Mouse (Mus musculus): ENCODE results near the gene Mcrs1. TPM values are rescaled to one million over a fixed set of nuclear protein-coding genes. Genes with fewer than 3 reads are reported as not detected.

The Mcrs1 gene
- polyA plus RNA-seq, 1 experiment from 2014 or later: 220 TPM

GRCm38 (mm10) chr15:99278271-99278670 lies 26.5 kb upstream of the Mcrs1 start:
- no peak overlapping the region for H3K9ac ChIP-seq (replicated peaks; ENCODE audit: low read depth, low read length)
- H3K36me3 ChIP-seq (ENCODE audit: control insufficient read depth, insufficient read depth): no peaks in the 10 kb centered on the region
- H3K4me2 ChIP-seq (ENCODE audit: low read length): no peak overlapping the region
- no peaks in the 10 kb centered on the region for H3K27me3 ChIP-seq (replicated peaks; ENCODE audit: control insufficient read depth, insufficient read depth, low read length)
- no peaks in the 10 kb centered on the region for H3K9me3 ChIP-seq (ENCODE audit: control insufficient read depth, low read length)
- H3K27ac ChIP-seq (ENCODE audit: low read length): no peak overlapping the region
- ATAC-seq: no peak
- WGBS: 79% methylated on average over 7 of the region's 7 CpGs
- H3K4me3 ChIP-seq (replicated peaks; ENCODE audit: low read length): no peak overlapping the region
- H3K4me1 ChIP-seq (replicated peaks; ENCODE audit: control insufficient read depth, insufficient read depth, low read length): no peaks in the 10 kb centered on the region

- Histone ChIP-seq H3K27me3 (replicated peaks; ENCODE audit: control insufficient read depth, insufficient read depth, low read length) (no peaks in the 10 kb centered on the region), H3K36me3 (ENCODE audit: control insufficient read depth, insufficient read depth) (no peaks in the 10 kb centered on the region), H3K9me3 (ENCODE audit: control insufficient read depth, low read length) (no peaks in the 10 kb centered on the region), H3K9ac (replicated peaks; ENCODE audit: low read depth, low read length) (no peak overlapping the region), H3K4me2 (ENCODE audit: low read length) (no peak overlapping the region), H3K4me3 (replicated peaks; ENCODE audit: low read length) (no peak overlapping the region), H3K4me1 (replicated peaks; ENCODE audit: control insufficient read depth, insufficient read depth, low read length) (no peaks in the 10 kb centered on the region; the same call in 1 of the 2 replicates), H3K27ac (ENCODE audit: low read length) (no peak overlapping the region)
- ATAC-seq: no peak
- 91% methylated on average over 8 of the region's 8 CpGs for WGBS
These were observed 24.3 kb upstream of the Mcrs1 start for GRCm38 (mm10) chr15:99276095-99276494.

- ATAC-seq: 0 out of 2 replicates have a peak, but pooled peaks have one; percentile 31
- H3K27me3 ChIP-seq (replicated peaks; ENCODE audit: control insufficient read depth, insufficient read depth, low read length): no peaks in the 10 kb centered on the region; the same call in 1 of the 2 replicates
- H3K27ac ChIP-seq (ENCODE audit: low read length): no peak overlapping the region
- no peaks in the 10 kb centered on the region for H3K36me3 ChIP-seq (ENCODE audit: control insufficient read depth, insufficient read depth)
- no peak overlapping the region for H3K9ac ChIP-seq (replicated peaks; ENCODE audit: low read depth, low read length)
- no peak overlapping the region for H3K4me3 ChIP-seq (replicated peaks; ENCODE audit: low read length)
- H3K4me1 ChIP-seq (replicated peaks; ENCODE audit: control insufficient read depth, insufficient read depth, low read length): no peaks in the 10 kb centered on the region
- WGBS: 14% methylated on average over 4 of the region's 4 CpGs
- no peaks in the 10 kb centered on the region for H3K9me3 ChIP-seq (ENCODE audit: control insufficient read depth, low read length)
- H3K4me2 ChIP-seq (ENCODE audit: low read length): no peak overlapping the region
These were observed 13.9 kb upstream of the Mcrs1 start for GRCm38 (mm10) chr15:99265679-99266078.

GRCm38 (mm10) chr15:99264363-99264762 lies 12.6 kb upstream of the Mcrs1 start:
- no peaks in the 10 kb centered on the region for H3K4me1 ChIP-seq (replicated peaks; ENCODE audit: control insufficient read depth, insufficient read depth, low read length)
- no peaks in the 10 kb centered on the region for H3K9me3 ChIP-seq (ENCODE audit: control insufficient read depth, low read length)
- no peaks in the 10 kb centered on the region; the same call in 1 of the 2 replicates for H3K27me3 ChIP-seq (replicated peaks; ENCODE audit: control insufficient read depth, insufficient read depth, low read length)
- no peaks in the 10 kb centered on the region for H3K36me3 ChIP-seq (ENCODE audit: control insufficient read depth, insufficient read depth)
- no peak overlapping the region for H3K4me2 ChIP-seq (ENCODE audit: low read length)
- H3K4me3 ChIP-seq (replicated peaks; ENCODE audit: low read length): no peak overlapping the region
- no peak overlapping the region for H3K9ac ChIP-seq (replicated peaks; ENCODE audit: low read depth, low read length)
- H3K27ac ChIP-seq (ENCODE audit: low read length): no peak overlapping the region
- no peak for ATAC-seq
- 69% methylated on average over 2 of the region's 2 CpGs for WGBS

GRCm38 (mm10) chr15:99262702-99263101 lies 10.9 kb upstream of the Mcrs1 start:
- H3K36me3 ChIP-seq (ENCODE audit: control insufficient read depth, insufficient read depth): no peaks in the 10 kb centered on the region
- no peak overlapping the region for H3K9ac ChIP-seq (replicated peaks; ENCODE audit: low read depth, low read length)
- no peaks in the 10 kb centered on the region for H3K4me1 ChIP-seq (replicated peaks; ENCODE audit: control insufficient read depth, insufficient read depth, low read length)
- no peak overlapping the region for H3K27ac ChIP-seq (ENCODE audit: low read length)
- H3K9me3 ChIP-seq (ENCODE audit: control insufficient read depth, low read length): no peaks in the 10 kb centered on the region
- no peak overlapping the region for H3K4me2 ChIP-seq (ENCODE audit: low read length)
- 24% methylated on average over 10 of the region's 10 CpGs for WGBS
- H3K4me3 ChIP-seq (replicated peaks; ENCODE audit: low read length): no peak overlapping the region
- no peaks in the 10 kb centered on the region for H3K27me3 ChIP-seq (replicated peaks; ENCODE audit: control insufficient read depth, insufficient read depth, low read length)
- no peak for ATAC-seq

GRCm38 (mm10) chr15:99259730-99260252 lies 8.0 kb upstream of the Mcrs1 start:
- no peaks in the 10 kb centered on the region for H3K27me3 ChIP-seq (replicated peaks; ENCODE audit: control insufficient read depth, insufficient read depth, low read length)
- no peaks in the 10 kb centered on the region for H3K36me3 ChIP-seq (ENCODE audit: control insufficient read depth, insufficient read depth)
- no peak overlapping the region for H3K27ac ChIP-seq (ENCODE audit: low read length)
- peak; percentile 49; the same call in 1 of the 2 replicates for ATAC-seq
- 0% methylated on average over 10 of the region's 10 CpGs for WGBS
- H3K9me3 ChIP-seq (ENCODE audit: control insufficient read depth, low read length): no peaks in the 10 kb centered on the region
- no peak overlapping the region for H3K9ac ChIP-seq (replicated peaks; ENCODE audit: low read depth, low read length)
- H3K4me3 ChIP-seq (replicated peaks; ENCODE audit: low read length): 0 out of 2 replicates have a peak overlapping the region, but pooled peaks have one; percentile 13
- peak overlapping the region; percentile 43 for H3K4me2 ChIP-seq (ENCODE audit: low read length)
- H3K4me1 ChIP-seq (replicated peaks; ENCODE audit: control insufficient read depth, insufficient read depth, low read length): no peaks in the 10 kb centered on the region

- H3K9me3 ChIP-seq (ENCODE audit: control insufficient read depth, low read length): no peaks in the 10 kb centered on the region
- no peak overlapping the region for H3K9ac ChIP-seq (replicated peaks; ENCODE audit: low read depth, low read length)
- 67% methylated on average over 8 of the region's 8 CpGs for whole genome bisulfite sequencing
- no peaks in the 10 kb centered on the region for H3K27me3 ChIP-seq (replicated peaks; ENCODE audit: control insufficient read depth, insufficient read depth, low read length)
- ATAC-seq: no peak
- no peaks in the 10 kb centered on the region for H3K36me3 ChIP-seq (ENCODE audit: control insufficient read depth, insufficient read depth)
- H3K4me2 ChIP-seq (ENCODE audit: low read length): peak overlapping the region; percentile 30
- no peak overlapping the region for H3K4me3 ChIP-seq (replicated peaks; ENCODE audit: low read length)
- H3K27ac ChIP-seq (ENCODE audit: low read length): no peak overlapping the region
- no peaks in the 10 kb centered on the region for H3K4me1 ChIP-seq (replicated peaks; ENCODE audit: control insufficient read depth, insufficient read depth, low read length)
These were observed 7.5 kb upstream of the Mcrs1 start for GRCm38 (mm10) chr15:99259167-99259729.

GRCm38 (mm10) chr15:99255241-99255749 lies 3.5 kb upstream of the Mcrs1 start:
- 88% methylated on average over 6 of the region's 6 CpGs for WGBS
- Histone ChIP-seq H3K9ac (replicated peaks; ENCODE audit: low read depth, low read length) (no peak overlapping the region), H3K4me1 (replicated peaks; ENCODE audit: control insufficient read depth, insufficient read depth, low read length) (peaks cover 16% of the 10 kb centered on the region)

GRCm38 (mm10) chr15:99254477-99255005 lies 2.8 kb upstream of the Mcrs1 start:
- H3K27me3 ChIP-seq (replicated peaks; ENCODE audit: control insufficient read depth, insufficient read depth, low read length): no peaks in the 10 kb centered on the region
- H3K4me1 ChIP-seq (replicated peaks; ENCODE audit: control insufficient read depth, insufficient read depth, low read length): peaks cover 16% of the 10 kb centered on the region
- no peak overlapping the region for H3K27ac ChIP-seq (ENCODE audit: low read length)
- H3K9me3 ChIP-seq (ENCODE audit: control insufficient read depth, low read length): no peaks in the 10 kb centered on the region
- H3K4me2 ChIP-seq (ENCODE audit: low read length): no peak overlapping the region
- no peak for ATAC-seq
- no peaks in the 10 kb centered on the region for H3K36me3 ChIP-seq (ENCODE audit: control insufficient read depth, insufficient read depth)
- H3K9ac ChIP-seq (replicated peaks; ENCODE audit: low read depth, low read length): no peak overlapping the region
- H3K4me3 ChIP-seq (replicated peaks; ENCODE audit: low read length): no peak overlapping the region
- WGBS: 90% methylated on average over 2 of the region's 2 CpGs

More at GRCm38 (mm10) chr15:99255241-99255749, 3.5 kb upstream of the Mcrs1 start:
- Histone ChIP-seq H3K4me2 (ENCODE audit: low read length) (no peak overlapping the region), H3K27me3 (replicated peaks; ENCODE audit: control insufficient read depth, insufficient read depth, low read length) (no peaks in the 10 kb centered on the region), H3K27ac (ENCODE audit: low read length) (no peak overlapping the region), H3K4me3 (replicated peaks; ENCODE audit: low read length) (no peak overlapping the region), H3K9me3 (ENCODE audit: control insufficient read depth, low read length) (no peaks in the 10 kb centered on the region), H3K36me3 (ENCODE audit: control insufficient read depth, insufficient read depth) (no peaks in the 10 kb centered on the region)
- no peak for ATAC-seq
